24 mouse cellular contexts compared by ENCODE assay signal in genomic region chr7:132145227-132145800, GRCm38 (mm10). TPM values are rescaled to one million over a fixed set of nuclear protein-coding genes. Genes with fewer than 3 reads are reported as not detected.
DNase-seq lines count a peak whose midpoint lies in the region; ATAC-seq and TF ChIP-seq lines count a peak whose summit lies in the region.
"Had no signal": no experiment of that assay in that cellular context is flagged by ENCODE, and none has a peak within 500 bp of the region (broad histone marks: within the 10 kb centered on the region; RNA-seq: fewer than 3 reads in every experiment).

No protein-coding gene starts in this region.

- peak; percentile 37 for DNase-seq in forebrain, postnatal 0 days
- DNase-seq in brain, embryonic 14.5 days (ENCODE audit: low read depth), result peak; percentile 49
- DNase-seq in heart, postnatal 25 days (ENCODE audit: low spot score), result no peak
- DNase-seq in layer of hippocampus, adult 9-10 months (ENCODE audit: low spot score), result no peak
- DNase-seq: adrenal gland, postnatal 36 days; cerebellum, adult 11-12 months; cerebellum, postnatal 14 days; gastrocnemius, postnatal 10 days; kidney, adult 2 months; layer of hippocampus, postnatal 36 days; thymus, postnatal 14 days had no signal

- H3K4me3 ChIP-seq in forebrain, postnatal 0 days (ENCODE audit: low read depth, low read length), result no peak overlapping the region
- no peak overlapping the region for H3K4me3 ChIP-seq in forebrain, embryonic 12.5 days (replicated peaks)
- no peak overlapping the region for H3K4me3 ChIP-seq in embryonic facial prominence, embryonic 12.5 days
- H3K4me3 ChIP-seq in limb, embryonic 12.5 days (replicated peaks), result no peak overlapping the region
- H3K4me3 ChIP-seq: heart, embryonic 10.5 days; hindbrain, embryonic 15.5 days; midbrain, embryonic 15.5 days; neural tube, embryonic 12.5 days had no signal

- no peak for TF ChIP-seq POLR2A in brain, embryonic 14.5 days (IDR thresholded peaks at IDR 0.05; ENCODE audit: borderline replicate concordance, extremely low read depth, insufficient read depth, insufficient read length, poor library complexity, severe bottlenecking)

- TF ChIP-seq CTCF in forebrain, postnatal 0 days (IDR thresholded peaks at IDR 0.05; ENCODE audit: low read depth), result no peak
- TF ChIP-seq CTCF in brain, embryonic 14.5 days (IDR thresholded peaks at IDR 0.05; ENCODE audit: borderline replicate concordance, extremely low read depth, insufficient read depth, insufficient read length), result no peak

- no peaks in the 10 kb centered on the region for H3K36me3 ChIP-seq in forebrain, postnatal 0 days (ENCODE audit: insufficient read depth)
- H3K36me3 ChIP-seq in forebrain, embryonic 12.5 days (replicated peaks), result no peaks in the 10 kb centered on the region
- H3K36me3 ChIP-seq in embryonic facial prominence, embryonic 12.5 days, result no peaks in the 10 kb centered on the region
- H3K36me3 ChIP-seq in limb, embryonic 12.5 days, result no peaks in the 10 kb centered on the region
- H3K36me3 ChIP-seq: heart, embryonic 10.5 days; hindbrain, embryonic 15.5 days; midbrain, embryonic 15.5 days; neural tube, embryonic 12.5 days had no signal

- H3K9ac ChIP-seq in forebrain, postnatal 0 days, result no peak overlapping the region
- H3K9ac ChIP-seq in forebrain, embryonic 12.5 days, result no peak overlapping the region
- no peak overlapping the region for H3K9ac ChIP-seq in embryonic facial prominence, embryonic 12.5 days
- H3K9ac ChIP-seq in limb, embryonic 12.5 days (replicated peaks), result no peak overlapping the region
- H3K9ac ChIP-seq: hindbrain, embryonic 15.5 days; midbrain, embryonic 15.5 days; neural tube, embryonic 12.5 days had no signal

- no peaks in the 10 kb centered on the region for H3K9me3 ChIP-seq in forebrain, postnatal 0 days (ENCODE audit: low read length)
- H3K9me3 ChIP-seq in forebrain, embryonic 12.5 days, result no peaks in the 10 kb centered on the region
- no peaks in the 10 kb centered on the region for H3K9me3 ChIP-seq in embryonic facial prominence, embryonic 12.5 days
- H3K9me3 ChIP-seq in limb, embryonic 12.5 days, result no peaks in the 10 kb centered on the region
- H3K9me3 ChIP-seq: heart, embryonic 10.5 days; hindbrain, embryonic 15.5 days; midbrain, embryonic 15.5 days; neural tube, embryonic 12.5 days had no signal

- ATAC-seq in forebrain, postnatal 0 days, result no peak
- no peak for ATAC-seq in forebrain, embryonic 12.5 days (ENCODE audit: low FRiP score)
- 0 out of 2 replicates have a peak, but pooled peaks have one; percentile 35 for ATAC-seq in embryonic facial prominence, embryonic 12.5 days (ENCODE audit: insufficient number of reproducible peaks, insufficient read depth, low FRiP score, low TSS enrichment)
- no peak for ATAC-seq in limb, embryonic 12.5 days (ENCODE audit: insufficient number of reproducible peaks, insufficient read depth, low FRiP score, low TSS enrichment, low read depth)
- ATAC-seq: midbrain, embryonic 15.5 days; Patski had no signal

- no peak overlapping the region for H3K27ac ChIP-seq in forebrain, postnatal 0 days (ENCODE audit: low read depth, low read length)
- no peak overlapping the region for H3K27ac ChIP-seq in forebrain, embryonic 12.5 days
- H3K27ac ChIP-seq in embryonic facial prominence, embryonic 12.5 days, result peak overlapping the region; percentile 72
- peak overlapping the region; percentile 35; the same call in 1 of the 2 replicates for H3K27ac ChIP-seq in limb, embryonic 12.5 days
- H3K27ac ChIP-seq: heart, embryonic 10.5 days; hindbrain, embryonic 15.5 days; kidney, postnatal 0 days; macrophage; midbrain, embryonic 15.5 days; neural tube, embryonic 12.5 days; stomach, postnatal 0 days had no signal

- H3K27me3 ChIP-seq in forebrain, postnatal 0 days (ENCODE audit: insufficient read depth, low read length), result no peaks in the 10 kb centered on the region
- no peaks in the 10 kb centered on the region; the same call in 1 of the 2 replicates for H3K27me3 ChIP-seq in forebrain, embryonic 12.5 days
- no peaks in the 10 kb centered on the region for H3K27me3 ChIP-seq in embryonic facial prominence, embryonic 12.5 days
- H3K27me3 ChIP-seq in limb, embryonic 12.5 days, result no peaks in the 10 kb centered on the region; the same call in 1 of the 2 replicates
- H3K27me3 ChIP-seq: hindbrain, embryonic 15.5 days; midbrain, embryonic 15.5 days; neural tube, embryonic 12.5 days; Patski had no signal

- H3K4me1 ChIP-seq in forebrain, postnatal 0 days (ENCODE audit: insufficient read depth), result no peaks in the 10 kb centered on the region
- no peaks in the 10 kb centered on the region for H3K4me1 ChIP-seq in forebrain, embryonic 12.5 days
- H3K4me1 ChIP-seq in embryonic facial prominence, embryonic 12.5 days, result peaks cover 7% of the 10 kb centered on the region; the same call in 1 of the 2 replicates
- 0 out of 2 replicates have a peak, but pooled peaks cover 3% of the 10 kb centered on the region for H3K4me1 ChIP-seq in limb, embryonic 12.5 days (replicated peaks)
- H3K4me1 ChIP-seq: heart, embryonic 10.5 days; hindbrain, embryonic 15.5 days; midbrain, embryonic 15.5 days; neural tube, embryonic 12.5 days had no signal

- intact Hi-C loops in heart, postnatal 25 days (cut with DNase I), result no loop called here

- 69% methylated on average over 15 of the region's 15 CpGs for WGBS in forebrain, postnatal 0 days
- 80% methylated on average over 15 of the region's 15 CpGs for WGBS in forebrain, embryonic 12.5 days
- WGBS in embryonic facial prominence, embryonic 12.5 days, result 37% methylated on average over 15 of the region's 15 CpGs
- 54% methylated on average over 15 of the region's 15 CpGs for WGBS in limb, embryonic 12.5 days

- H3K4me2 ChIP-seq in forebrain, postnatal 0 days (ENCODE audit: low read depth), result no peak overlapping the region
- H3K4me2 ChIP-seq in forebrain, embryonic 12.5 days, result no peak overlapping the region
- H3K4me2 ChIP-seq in embryonic facial prominence, embryonic 12.5 days (replicated peaks), result no peak overlapping the region
- H3K4me2 ChIP-seq in limb, embryonic 12.5 days, result no peak overlapping the region
- H3K4me2 ChIP-seq: hindbrain, embryonic 15.5 days; midbrain, embryonic 15.5 days; neural tube, embryonic 12.5 days had no signal

RNA-seq across cellular contexts. Expression of gene Cpxm2, which starts 9.2 kb away (rescaled TPM):
- 2.1 and 3.1 TPM in 2 replicates for total RNA-seq in forebrain, postnatal 0 days (2014; rRNA removed)
- 1.7 and 2.2 TPM in 2 replicates for polyA plus RNA-seq in forebrain, postnatal 0 days (2015; fragmentation: Nextera tagmentation; extraction: Ambion mirVana)
- 3.1 and 5.1 TPM in 2 replicates for polyA plus RNA-seq in forebrain, embryonic 12.5 days (2016; fragmentation: Nextera tagmentation; extraction: Ambion mirVana)
- polyA plus RNA-seq in brain, embryonic 14.5 days (2012; rRNA removed), result 1.4 and 3.1 TPM in 2 replicates
- polyA plus RNA-seq in embryonic facial prominence, embryonic 12.5 days (2016; fragmentation: Nextera tagmentation; extraction: Ambion mirVana), result 7.6 and 10.2 TPM in 2 replicates
- polyA plus RNA-seq in limb, embryonic 12.5 days (2016; fragmentation: Nextera tagmentation; extraction: Ambion mirVana), result 4.1 and 4.2 TPM in 2 replicates
- 1 to 10 TPM; 1.3 to 3.4 TPM for total RNA-seq in heart, postnatal 25 days (2021)
- total RNA-seq: granulocyte monocyte progenitor cell, adult 5-6 weeks; hematopoietic stem cell, adult 5-6 weeks had no signal
- polyA plus RNA-seq: macrophage, Patski had no signal

Comparison
In these comparisons a context has a peak if more than half of its experiments do, and no peak if none do; other contexts are left out.
1. DNase-seq: peak in forebrain, postnatal 0 days (single experiment) and brain, embryonic 14.5 days (single experiment); none in heart, postnatal 25 days (single experiment) and layer of hippocampus, adult 9-10 months (single experiment).
2. H3K27ac ChIP-seq: peak in embryonic facial prominence, embryonic 12.5 days (single experiment) and limb, embryonic 12.5 days (single experiment); none in forebrain, postnatal 0 days (single experiment) and forebrain, embryonic 12.5 days (single experiment).